Mouse (Mus musculus) testis, adult 10 weeks (tissue): ENCODE results near the gene Olfr1511. TPM values are rescaled to one million over a fixed set of nuclear protein-coding genes. Genes with fewer than 3 reads are reported as not detected.

Experiments used
- polyA plus RNA-seq: library from polyadenylated mRNA; stranded (reverse); fragments of 350-450 nt; fragmentation: Illumina TruSeq; extraction: RNeasy Lipid Tissue Mini Kit (QIAGEN cat#74804); gene quantifications from one replicate; pipeline ENCODE4 v1.2.3, GENCODE M21; 2014; ENCODE audit warnings: low read depth, low replicate concordance

The Olfr1511 gene
- not detected for polyA plus RNA-seq

DNA sequence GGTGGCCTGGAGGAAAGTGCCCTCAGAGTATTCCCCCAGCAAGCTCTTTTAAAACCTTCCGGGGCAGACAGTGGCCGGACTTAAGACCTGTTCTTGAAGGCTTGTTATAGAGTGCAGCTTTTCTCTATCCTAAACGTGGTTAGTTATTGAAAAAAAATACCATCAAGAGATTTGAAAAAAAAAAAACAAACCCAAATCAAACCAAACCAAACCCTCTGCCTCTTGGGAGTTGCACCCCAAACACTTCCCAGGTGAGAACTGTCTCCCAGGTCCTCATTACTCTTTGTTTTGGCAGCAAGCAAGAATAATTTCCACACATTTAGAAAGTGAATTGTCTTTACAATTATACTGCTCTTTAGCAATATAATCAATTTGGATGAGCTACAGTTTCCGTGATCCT, at the start of gene Olfr1511:
Olfr1511 (minus strand) TSS at position 101 of the 400 bp plus-strand sequence.

DNA sequence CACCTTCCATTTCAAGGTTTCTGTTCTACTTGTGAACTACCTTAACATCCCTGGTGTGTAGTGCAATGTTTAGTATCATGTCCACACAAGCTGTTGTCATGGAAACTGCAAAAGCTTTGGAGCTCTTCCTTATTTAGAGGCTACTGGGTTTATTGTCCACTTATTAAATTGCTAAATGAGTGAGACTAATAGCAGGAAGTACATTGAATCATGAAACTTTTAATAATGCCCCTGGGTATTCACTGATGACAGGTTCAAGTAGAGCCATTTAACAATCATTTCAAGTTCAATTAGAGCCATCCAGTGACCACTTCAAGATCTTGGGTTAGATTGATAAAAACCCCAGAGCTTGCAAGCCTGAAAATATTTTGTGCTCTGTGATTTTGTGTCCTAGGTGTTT, 45.5 kb upstream of the Olfr1511 start, which contains the start of gene Olfr1509:
Olfr1509 (plus strand) TSS at position 301 of the 400 bp plus-strand sequence.

DNA sequence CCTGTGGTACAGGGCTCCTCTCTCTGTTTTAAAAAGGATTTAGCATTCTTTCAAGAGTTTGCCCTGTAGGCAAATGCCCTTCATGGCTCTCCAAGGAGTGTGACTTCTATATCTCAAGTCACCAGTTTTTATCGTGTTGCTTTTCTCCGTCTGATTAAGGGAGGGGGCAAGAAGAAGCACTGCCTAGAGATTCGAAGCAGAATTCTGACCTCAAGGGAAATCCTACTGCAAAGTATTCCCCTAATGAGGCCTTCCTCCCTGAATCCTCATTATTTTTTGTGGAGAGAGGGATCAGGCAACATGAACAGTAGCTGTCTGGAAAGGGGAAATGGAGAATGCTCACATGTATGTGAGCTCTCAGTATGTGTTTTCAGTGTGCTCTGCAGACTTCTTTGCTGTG, 17.1 kb upstream of the Olfr1511 start, which contains the start of gene Olfr1510:
Olfr1510 (minus strand) TSS at position 101 of the 400 bp plus-strand sequence.

GRCm38 (mm10) chr14:52379068-52379467, 18.1 kb downstream of the Olfr1511 start, which contains the start of gene Olfr1512:
TSS of gene Olfr1512 (minus strand) at chr14:52379168.

GRCm38 (mm10) chr14:52356308-52356707, 40.9 kb downstream of the Olfr1511 start, which contains the start of gene Olfr1513:
TSS of gene Olfr1513 (minus strand) at chr14:52356408.

Other genes starting within 250 kb of the Olfr1511 start
- 67.2 TPM for gene Supt16, start 200.0 kb downstream of the Olfr1511 start, polyA plus RNA-seq
- 86.5 TPM for gene Chd8, start 139.6 kb downstream of the Olfr1511 start, polyA plus RNA-seq
- gene Tox4, start 118.2 kb downstream of the Olfr1511 start, polyA plus RNA-seq = 38.3 TPM
- gene Rab2b, start 117.8 kb downstream of the Olfr1511 start, polyA plus RNA-seq = 31.9 TPM
- 16.2 TPM for gene Mettl3, start 92.3 kb downstream of the Olfr1511 start, polyA plus RNA-seq
- 0.46 TPM for gene Sall2, start 68.6 kb downstream of the Olfr1511 start, polyA plus RNA-seq
- not detected for gene Olfr1513, start 41.0 kb downstream of the Olfr1511 start, polyA plus RNA-seq
- gene Olfr1512, start 18.2 kb downstream of the Olfr1511 start, polyA plus RNA-seq = not detected
- not detected for gene Olfr1510, start 17.0 kb upstream of the Olfr1511 start, polyA plus RNA-seq
- 2.7 TPM for gene Olfr1509, start 45.6 kb upstream of the Olfr1511 start, polyA plus RNA-seq
- not detected for gene Olfr1508, start 70.1 kb upstream of the Olfr1511 start, polyA plus RNA-seq
- not detected for gene Olfr1507, start 98.4 kb upstream of the Olfr1511 start, polyA plus RNA-seq